Comparison of ENCODE assay signal across 24 mouse cellular contexts in the genomic region with DNA sequence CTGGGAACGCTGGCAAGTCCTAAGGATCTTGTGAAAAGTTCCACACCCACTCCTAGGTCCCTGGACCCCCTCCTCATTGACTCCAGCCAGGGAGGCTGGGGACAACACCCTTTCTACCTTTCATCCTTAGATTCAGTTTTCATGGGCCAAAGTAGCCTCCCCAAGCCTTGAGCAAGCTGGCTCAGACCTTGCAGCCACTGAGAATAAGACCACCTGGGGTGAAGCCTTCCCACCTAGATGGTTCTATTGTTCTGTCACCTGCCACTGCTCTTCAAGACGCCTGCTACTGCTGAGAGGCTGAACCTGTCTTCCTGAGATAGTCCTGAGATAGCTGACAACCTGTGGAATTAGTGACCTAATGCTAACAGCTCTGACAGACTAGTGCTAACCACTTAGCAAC. TPM values are rescaled to one million over a fixed set of nuclear protein-coding genes. Genes with fewer than 3 reads are reported as not detected.
DNase-seq lines count a peak whose midpoint lies in the region; ATAC-seq and TF ChIP-seq lines count a peak whose summit lies in the region.
"Had no signal": no experiment of that assay in that cellular context is flagged by ENCODE, and none has a peak within 500 bp of the region (broad histone marks: within the 10 kb centered on the region; RNA-seq: fewer than 3 reads in every experiment).

No protein-coding gene starts in this region.

- no peaks in the 10 kb centered on the region for H3K4me1 ChIP-seq in midbrain, postnatal 0 days (ENCODE audit: insufficient read depth, low read length)
- H3K4me1 ChIP-seq: embryonic facial prominence, embryonic 15.5 days had no signal

- no peaks in the 10 kb centered on the region for H3K36me3 ChIP-seq in midbrain, postnatal 0 days (ENCODE audit: insufficient read depth, low read length)
- H3K36me3 ChIP-seq: embryonic facial prominence, embryonic 12.5 days; embryonic facial prominence, embryonic 15.5 days; heart, embryonic 10.5 days; heart, embryonic 13.5 days; hindbrain, embryonic 15.5 days had no signal

- no peak for TF ChIP-seq CTCF in midbrain, postnatal 0 days (IDR thresholded peaks at IDR 0.05)

- H3K27me3 ChIP-seq in midbrain, postnatal 0 days (ENCODE audit: insufficient read depth, low read length): 0 out of 2 replicates have a peak, but pooled peaks cover 4% of the 10 kb centered on the region
- H3K27me3 ChIP-seq: embryonic facial prominence, embryonic 12.5 days; embryonic facial prominence, embryonic 15.5 days had no signal

- no peak for ATAC-seq in midbrain, postnatal 0 days (ENCODE audit: low FRiP score)
- ATAC-seq in megakaryocyte progenitor cell, adult 5-6 weeks (replicated peaks; ENCODE audit: poor library complexity): no peak
- ATAC-seq: forebrain, embryonic 14.5 days; forebrain, postnatal 0 days; Patski had no signal

- WGBS in midbrain, postnatal 0 days: 36% methylated on average over 2 of the region's 2 CpGs

- H3K9me3 ChIP-seq in midbrain, postnatal 0 days (ENCODE audit: low read length): no peaks in the 10 kb centered on the region
- H3K9me3 ChIP-seq: embryonic facial prominence, embryonic 12.5 days; embryonic facial prominence, embryonic 15.5 days; heart, embryonic 10.5 days; heart, embryonic 13.5 days; hindbrain, embryonic 15.5 days had no signal

- no peak overlapping the region for H3K4me2 ChIP-seq in midbrain, postnatal 0 days (ENCODE audit: low read depth, low read length, poor library complexity, severe bottlenecking)
- H3K4me2 ChIP-seq: embryonic facial prominence, embryonic 12.5 days; embryonic facial prominence, embryonic 15.5 days; heart, embryonic 13.5 days; hindbrain, embryonic 15.5 days had no signal

- no peak overlapping the region for H3K4me3 ChIP-seq in midbrain, postnatal 0 days (ENCODE audit: low read depth, low read length)
- H3K4me3 ChIP-seq: embryonic facial prominence, embryonic 12.5 days; embryonic facial prominence, embryonic 15.5 days; gastrocnemius, adult 2 months; heart, adult 2 months; heart, embryonic 10.5 days; heart, embryonic 13.5 days; hindbrain, embryonic 15.5 days had no signal

- no peak overlapping the region for H3K27ac ChIP-seq in midbrain, postnatal 0 days (ENCODE audit: low read depth, low read length)
- H3K27ac ChIP-seq: embryonic facial prominence, embryonic 12.5 days; embryonic facial prominence, embryonic 15.5 days; gastrocnemius, adult 2 months; heart, adult 2 months; heart, embryonic 10.5 days; heart, embryonic 13.5 days; hindbrain, embryonic 15.5 days had no signal

- DNase-seq in heart, adult 11 months: peak; percentile 58
- DNase-seq in heart, adult 18-20 months: no peak
- DNase-seq in testis, postnatal 10 days (ENCODE audit: low spot score): peak; percentile 22
- DNase-seq in testis, postnatal 14 days (ENCODE audit: low spot score): no peak
- DNase-seq in R1 (ENCODE audit: low read depth, low spot score): peak; percentile 91
- no peak for DNase-seq in kidney, postnatal 10 days
- no peak for DNase-seq in midbrain, postnatal 0 days (ENCODE audit: low spot score)
- DNase-seq: adrenal gland, postnatal 10 days; cerebellum, adult 18-20 months; cerebellum, adult 9-10 months; gastrocnemius, adult 2 months; gastrocnemius, postnatal 14 days; heart, adult 2 months; heart, postnatal 14 days; heart, postnatal 4 days had no signal

- no peak overlapping the region for H3K9ac ChIP-seq in midbrain, postnatal 0 days (replicated peaks; ENCODE audit: low read length, poor library complexity, severe bottlenecking)
- H3K9ac ChIP-seq: embryonic facial prominence, embryonic 12.5 days; embryonic facial prominence, embryonic 15.5 days; forebrain, postnatal 0 days; heart, embryonic 13.5 days; hindbrain, embryonic 15.5 days had no signal

RNA-seq across cellular contexts. Expression of gene Commd4, which starts 5.0 kb away (rescaled TPM):
- total RNA-seq in heart, adult 18-20 months (2021): 10 to 100 TPM; 28.0 to 32.0 TPM
- total RNA-seq in midbrain, postnatal 0 days (2014; rRNA removed): 56.9 and 72.8 TPM in 2 replicates
- 184 and 201 TPM in 2 replicates for polyA plus RNA-seq in midbrain, postnatal 0 days (2015; fragmentation: Nextera tagmentation; extraction: Ambion mirVana)
- total RNA-seq in megakaryocyte progenitor cell, adult 5-6 weeks (2015): 74.4 and 76.3 TPM in 2 replicates
- total RNA-seq in megakaryocyte progenitor cell, adult 5-6 weeks (2017): 92.0 and 128 TPM in 2 replicates

RNA-seq across cellular contexts. Expression of gene Neil1, which starts 15.0 kb away (rescaled TPM):
- total RNA-seq in heart, adult 18-20 months (2021): 1 to 10 TPM; 5.7 to 5.9 TPM
- 6.1 and 7.8 TPM in 2 replicates for total RNA-seq in midbrain, postnatal 0 days (2014; rRNA removed)
- polyA plus RNA-seq in midbrain, postnatal 0 days (2015; fragmentation: Nextera tagmentation; extraction: Ambion mirVana): 6.2 TPM in 2 replicates
- 3.5 and 4.1 TPM in 2 replicates for total RNA-seq in megakaryocyte progenitor cell, adult 5-6 weeks (2015)
- total RNA-seq in megakaryocyte progenitor cell, adult 5-6 weeks (2017): 2.4 and 4.9 TPM in 2 replicates

RNA-seq across cellular contexts. Expression of gene Man2c1, which starts 32.6 kb away (rescaled TPM):
- total RNA-seq in heart, adult 18-20 months (2021): 10 to 100 TPM; 42.6 to 43.3 TPM
- total RNA-seq in midbrain, postnatal 0 days (2014; rRNA removed): 161 and 186 TPM in 2 replicates
- polyA plus RNA-seq in midbrain, postnatal 0 days (2015; fragmentation: Nextera tagmentation; extraction: Ambion mirVana): 69.9 and 79.3 TPM in 2 replicates
- 42.4 and 53.8 TPM in 2 replicates for total RNA-seq in megakaryocyte progenitor cell, adult 5-6 weeks (2015)
- 50.6 and 61.7 TPM in 2 replicates for total RNA-seq in megakaryocyte progenitor cell, adult 5-6 weeks (2017)

Comparison
In these comparisons a context has a peak if more than half of its experiments do, and no peak if none do; other contexts are left out.
1. DNase-seq: peak in heart, adult 11 months (single experiment), testis, postnatal 10 days (single experiment) and R1 (single experiment); none in heart, adult 18-20 months (0 of 2), testis, postnatal 14 days (single experiment), kidney, postnatal 10 days (single experiment) and midbrain, postnatal 0 days (single experiment).